Mouse (Mus musculus): ENCODE results near the gene Casr.
A peak's percentile ranks its signal among the peaks of the same experiment; 100 is the strongest.

The Casr gene

DNA sequence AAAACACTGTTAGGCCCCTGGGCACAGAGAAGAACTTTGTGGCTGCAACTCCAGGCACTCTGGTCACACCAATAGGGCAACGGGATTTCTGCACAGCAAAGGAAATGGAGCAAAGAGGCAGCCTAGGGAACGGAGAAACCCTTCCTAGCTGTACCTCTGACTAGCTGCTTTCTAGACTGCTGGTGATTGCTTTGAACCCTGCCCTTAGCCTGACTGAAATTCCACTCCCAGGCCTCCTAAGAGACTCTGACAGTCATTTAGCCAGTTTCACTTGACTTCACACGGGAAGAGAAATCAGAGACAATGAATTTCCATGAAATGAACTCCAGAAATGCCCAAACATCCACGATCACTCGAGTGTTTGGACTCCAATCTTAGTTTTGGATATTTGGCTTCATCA, 38.8 kb downstream of the Casr start:
- no peak for DNase-seq (ENCODE audit: low spot score)

DNA sequence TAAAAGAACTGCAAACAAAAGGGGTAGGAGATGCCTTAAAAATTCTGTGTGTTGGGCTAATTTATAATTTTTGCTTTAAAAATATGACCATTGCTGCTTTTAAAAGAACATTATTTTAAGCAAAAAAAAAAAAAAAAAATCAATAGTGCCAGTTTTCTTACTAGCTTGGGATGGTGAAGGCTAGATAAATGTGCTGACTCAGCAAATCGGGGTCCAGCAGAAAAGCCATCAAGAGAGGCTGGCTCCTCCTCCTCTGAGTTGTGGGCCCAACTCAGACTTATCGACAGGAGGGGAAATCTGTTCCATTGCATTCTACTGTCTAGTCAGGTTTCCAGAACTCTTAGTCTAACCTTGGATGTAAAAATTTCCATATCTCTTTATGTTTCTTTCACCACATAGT, 45.6 kb downstream of the Casr start:
- no peak for DNase-seq (ENCODE audit: low spot score)

DNA sequence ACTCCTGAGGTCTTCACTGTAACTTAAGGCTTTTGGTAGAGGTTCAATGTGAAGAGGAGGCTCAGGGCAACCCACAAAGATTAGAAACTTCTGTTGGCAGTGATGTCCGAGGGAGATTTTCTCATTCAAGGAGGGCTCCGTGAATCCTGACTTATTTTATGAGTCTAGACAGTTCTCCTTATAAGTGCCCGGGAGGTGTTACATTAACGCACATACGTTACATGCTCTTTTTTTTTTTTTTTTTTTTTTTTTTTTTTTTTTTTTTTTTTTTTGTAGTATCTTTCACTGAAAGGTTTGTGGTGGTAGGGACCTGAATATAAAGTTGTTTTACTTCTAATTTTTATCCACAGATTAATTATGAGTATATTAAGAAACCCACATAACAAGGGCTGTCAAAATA, 54.6 kb downstream of the Casr start:
- no peak for DNase-seq (ENCODE audit: low spot score)

DNA sequence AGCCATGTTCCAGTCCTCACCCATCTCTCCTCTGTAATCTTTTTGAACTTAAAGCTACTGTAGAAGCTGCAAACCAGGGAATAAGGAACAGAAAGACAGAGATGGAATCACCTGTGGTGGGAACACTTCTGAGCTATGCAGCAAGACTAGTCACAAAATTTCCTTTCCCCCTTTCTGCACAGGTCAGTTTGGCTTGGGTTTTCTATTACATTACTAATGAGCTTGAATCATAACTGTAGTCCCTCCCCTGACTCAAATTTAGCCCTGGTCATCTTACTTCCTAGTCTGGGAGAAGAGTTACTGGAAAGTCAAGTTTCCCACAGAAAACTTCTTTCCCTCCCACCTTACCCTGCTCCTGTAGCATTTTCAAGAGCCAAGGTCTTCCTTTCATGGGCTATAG, 55.1 kb downstream of the Casr start:
- no peak for DNase-seq (ENCODE audit: low spot score)

DNA sequence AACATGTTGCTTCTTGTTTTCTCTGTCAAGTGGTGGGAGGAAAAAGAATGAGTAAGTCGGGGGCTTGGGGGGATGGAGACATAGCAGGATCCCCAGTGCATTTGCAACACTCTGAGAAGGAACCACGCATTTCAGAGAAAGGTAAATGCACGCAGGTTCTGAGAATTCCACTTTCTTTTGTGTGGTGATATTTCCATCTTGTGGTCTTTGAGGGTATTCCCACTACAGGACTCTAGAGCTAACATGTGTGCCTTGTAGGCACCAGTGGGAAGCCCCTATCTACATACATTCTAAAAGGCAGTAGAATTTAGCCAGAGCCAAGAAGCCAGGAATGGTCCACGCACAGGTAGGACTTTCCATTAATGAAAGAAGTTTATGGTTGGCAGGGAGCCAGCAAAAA, 56.0 kb downstream of the Casr start:
- DNase-seq (ENCODE audit: low spot score), result no peak

DNA sequence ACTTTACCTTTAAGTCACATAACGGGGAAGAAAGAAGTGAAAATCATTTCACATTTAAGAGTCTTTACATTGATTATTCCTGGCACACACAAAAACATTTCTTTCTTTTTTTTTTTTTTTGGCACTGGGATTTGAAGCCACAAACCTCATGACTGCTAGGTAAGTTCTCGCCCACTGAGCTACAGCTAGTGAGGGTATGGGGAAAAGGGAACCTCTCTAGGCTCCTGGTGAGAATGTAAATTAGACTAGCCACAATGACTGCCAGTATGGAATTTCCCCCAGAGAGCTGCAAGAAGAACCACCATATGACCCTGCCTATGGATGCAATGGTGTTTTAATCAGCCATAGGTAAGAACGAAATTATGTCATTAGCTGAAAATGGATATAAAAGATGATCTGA, 56.8 kb downstream of the Casr start:
- DNase-seq (ENCODE audit: low spot score), result no peak

DNA sequence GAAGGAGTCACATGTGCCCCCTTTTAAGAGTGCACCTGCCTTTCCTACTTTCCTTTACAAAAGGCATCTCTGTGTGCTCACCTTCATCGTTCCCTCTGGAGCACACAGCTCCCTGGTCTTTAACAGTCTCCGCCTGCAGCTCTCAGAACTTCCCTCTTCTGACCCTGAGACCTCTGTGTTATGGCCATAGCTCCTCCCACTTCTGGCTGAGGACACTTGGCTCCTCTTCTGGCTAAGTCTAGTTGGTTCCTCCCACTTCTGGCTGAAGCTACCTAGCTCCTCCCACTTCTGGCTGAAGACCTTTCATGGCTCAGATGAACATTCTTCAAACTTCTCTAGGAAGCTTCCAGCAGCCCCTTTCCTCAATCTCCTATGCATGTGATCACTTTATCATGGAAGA, 59.7 kb downstream of the Casr start:
- no peak for DNase-seq (ENCODE audit: low spot score)

DNA sequence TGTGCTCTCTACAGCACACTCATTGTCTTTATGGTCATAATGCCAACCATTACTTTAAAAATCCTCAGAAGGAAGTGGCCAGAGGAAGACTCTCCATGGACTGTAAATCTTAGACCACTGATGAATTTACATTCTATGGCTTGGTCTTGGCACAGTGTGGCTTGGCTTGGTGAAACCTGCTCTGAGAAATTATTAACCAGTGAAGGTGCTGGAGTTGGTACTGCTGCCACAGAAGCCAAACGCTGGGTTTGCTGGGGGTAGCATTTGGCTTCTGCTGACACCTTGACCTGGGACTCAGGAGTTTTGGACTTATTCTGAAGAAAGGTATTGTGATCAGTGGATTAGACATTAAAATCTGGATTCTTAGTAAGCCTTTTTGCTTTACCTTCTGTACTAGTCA, 69.5 kb downstream of the Casr start:
- no peak for DNase-seq (ENCODE audit: low spot score)

DNA sequence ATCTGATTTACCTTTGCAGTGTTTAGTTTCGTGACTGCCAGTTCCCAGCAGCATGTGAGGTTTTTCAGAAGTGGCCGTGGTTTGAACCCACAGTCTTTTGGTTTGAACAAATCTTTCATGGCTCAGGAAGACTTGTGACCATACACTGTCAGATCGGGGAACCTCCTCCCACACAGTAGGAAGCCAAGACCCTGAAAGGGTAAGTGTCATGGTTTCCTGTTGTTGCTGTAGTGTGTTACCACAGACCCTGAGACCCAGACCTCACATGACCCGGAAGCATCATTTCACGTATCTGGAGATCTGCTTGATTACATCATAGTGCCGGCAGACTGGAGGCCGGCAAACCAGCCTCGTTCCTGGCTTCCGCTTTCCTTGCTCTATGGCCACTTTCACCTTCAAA, 85.1 kb downstream of the Casr start:
- DNase-seq (ENCODE audit: low spot score), result peak; percentile 92

DNA sequence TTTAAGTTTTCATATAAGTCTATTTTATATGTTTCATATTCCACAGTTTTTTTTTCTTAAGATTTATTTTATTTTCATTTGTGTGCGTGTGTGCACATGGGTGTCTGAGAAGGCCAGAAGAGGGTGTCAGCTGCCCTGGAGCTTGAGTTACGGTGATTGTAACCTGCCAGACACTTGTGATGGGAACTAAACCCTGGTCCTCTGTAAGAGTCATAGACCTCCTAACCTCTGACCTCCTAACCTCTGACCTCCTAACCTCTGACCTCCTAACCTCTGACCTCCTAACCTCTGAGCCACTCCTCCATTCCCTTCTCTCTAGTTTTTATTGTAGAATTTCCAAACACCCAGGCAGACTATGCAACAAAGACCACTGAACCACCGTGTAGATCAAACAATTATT, 86.4 kb downstream of the Casr start:
- DNase-seq (ENCODE audit: low spot score), result no peak

DNA sequence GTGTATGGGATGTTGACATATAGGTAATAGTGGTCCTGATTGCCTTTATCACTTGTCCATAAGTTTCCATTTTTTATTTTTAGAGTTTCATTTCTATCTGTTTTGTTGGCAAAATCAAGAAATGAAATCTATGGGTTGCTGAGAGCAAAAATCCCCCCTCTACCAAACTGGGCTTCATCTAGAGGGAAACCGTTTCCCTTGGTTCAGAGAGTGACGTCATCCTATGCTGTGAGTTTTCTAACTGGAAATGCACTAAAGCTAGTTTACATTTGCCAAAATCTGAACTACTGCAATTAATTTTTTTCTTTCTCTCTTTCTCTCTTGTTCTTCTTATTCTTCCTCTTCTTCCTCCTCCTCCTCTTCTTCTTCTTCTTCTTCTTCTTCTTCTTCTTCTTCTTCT, 87.1 kb downstream of the Casr start:
- no peak for DNase-seq (ENCODE audit: low spot score)

DNA sequence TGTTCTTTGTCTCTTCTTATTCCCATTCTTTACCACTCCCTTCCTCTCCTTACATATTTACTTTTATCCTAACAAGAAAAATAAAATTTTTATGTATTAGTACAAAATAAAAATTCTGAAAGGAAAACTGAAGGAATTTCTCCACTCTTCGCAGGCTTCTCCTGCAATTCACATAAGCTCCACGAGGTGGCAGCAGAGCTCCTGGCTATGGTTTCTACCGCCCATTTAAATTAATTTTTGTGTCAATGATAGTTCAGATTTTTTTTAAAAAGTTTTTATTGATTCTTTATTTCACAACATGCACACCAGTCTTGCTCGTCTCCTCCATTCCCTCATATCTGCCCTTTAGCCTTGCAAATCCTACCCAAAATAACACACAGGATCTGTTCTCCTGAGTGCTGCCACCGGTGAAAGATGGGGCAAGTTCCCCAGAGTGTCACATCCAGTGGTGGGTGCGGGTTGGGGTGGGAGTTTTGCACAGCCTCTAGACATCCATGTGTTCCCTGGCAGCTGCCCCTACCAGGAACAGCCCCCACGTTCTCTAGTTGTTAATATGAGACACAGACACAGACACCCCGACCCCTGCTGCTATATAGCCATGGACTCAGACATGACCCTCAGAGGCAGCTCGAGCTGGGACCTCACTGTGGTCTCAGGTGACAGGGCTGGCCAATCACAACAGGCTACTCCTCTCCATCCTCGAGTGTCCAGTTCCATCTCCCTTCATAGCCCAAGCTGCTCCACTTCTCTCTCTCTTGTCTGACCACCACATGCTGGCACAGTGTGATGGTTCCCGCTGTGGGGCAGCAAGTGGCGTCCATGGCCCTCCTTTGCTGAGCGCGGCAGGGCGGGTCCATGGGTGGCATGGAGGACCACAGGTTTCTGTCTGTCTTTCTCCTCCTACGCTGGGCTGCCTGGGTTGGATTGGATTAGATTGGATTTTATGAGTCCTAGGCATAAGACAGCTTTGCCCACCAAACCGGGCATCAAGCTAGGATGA, 88.4 kb downstream of the Casr start:
- DNase-seq (ENCODE audit: low spot score), result no peak

DNA sequence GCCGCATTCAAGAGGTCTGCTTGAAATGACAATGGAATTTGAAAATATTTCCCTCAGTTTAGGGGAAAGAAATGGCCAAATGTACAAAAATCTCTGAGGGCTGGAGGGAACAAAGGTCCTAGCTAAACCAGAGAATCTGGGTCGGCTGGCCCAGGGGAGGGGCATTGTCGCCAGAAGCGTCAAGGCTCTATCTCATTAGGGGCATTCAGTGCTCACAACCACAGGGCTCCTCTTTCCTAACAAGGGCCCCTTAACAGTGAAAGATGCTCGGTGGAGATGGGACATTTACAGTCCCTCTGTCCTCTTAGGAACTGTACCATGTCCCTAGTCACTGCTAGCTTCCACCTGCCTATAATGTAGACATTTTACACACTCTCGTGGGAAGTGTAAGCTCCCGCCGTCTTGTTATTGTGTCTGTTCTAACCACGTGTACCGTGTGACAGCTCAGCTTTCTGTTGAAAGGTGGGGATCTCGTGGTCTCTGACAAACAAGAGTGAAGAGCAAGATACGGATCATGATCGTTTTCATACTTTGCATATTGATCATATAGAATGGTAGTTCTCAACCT, 90.8 kb downstream of the Casr start:
- DNase-seq (ENCODE audit: low spot score), result no peak

DNA sequence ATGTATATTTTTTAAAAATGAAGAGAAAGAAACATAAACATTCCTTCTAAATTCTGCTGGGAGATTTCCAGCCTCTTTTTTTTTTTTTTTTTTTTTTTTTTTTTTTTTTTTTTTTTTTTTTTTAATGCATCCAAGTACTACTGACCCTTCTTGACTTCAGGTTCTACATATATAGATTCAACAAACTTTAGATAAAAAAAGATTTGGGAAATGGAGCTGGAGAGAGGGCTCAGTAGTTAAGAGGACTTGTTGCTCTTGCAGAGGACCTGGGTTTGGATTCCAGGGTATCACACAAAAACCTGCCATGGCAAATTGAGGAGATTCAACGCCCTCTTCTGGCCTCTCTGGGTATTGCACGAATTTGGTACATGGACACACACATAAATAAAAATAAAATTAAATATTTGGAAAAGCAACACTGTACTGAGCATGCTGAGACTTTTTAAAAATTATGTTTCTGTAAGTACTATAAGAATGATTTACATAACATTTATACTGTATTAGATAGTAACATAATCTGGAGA, 91.9 kb downstream of the Casr start:
- DNase-seq (ENCODE audit: low spot score), result peak; percentile 17

DNA sequence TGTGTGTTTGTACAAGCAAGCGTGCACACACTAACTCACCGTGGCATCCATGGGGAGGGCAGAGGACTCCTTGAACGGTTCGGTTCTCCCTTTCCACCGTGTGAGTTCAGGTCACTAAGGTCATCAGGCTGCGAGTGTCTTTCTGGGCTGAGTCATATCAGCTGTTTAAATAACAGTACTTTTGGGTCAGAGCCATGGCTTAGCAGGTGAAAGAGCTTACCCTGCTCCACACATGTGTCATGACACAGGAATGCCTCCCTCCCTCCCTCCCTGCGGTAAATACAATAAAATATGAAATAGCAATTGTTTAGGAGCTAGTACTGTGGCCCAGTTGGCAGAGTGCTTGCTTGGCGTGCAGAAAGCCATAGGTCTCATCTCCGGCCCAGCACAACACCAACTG, 92.6 kb downstream of the Casr start:
- DNase-seq (ENCODE audit: low spot score), result no peak

DNA sequence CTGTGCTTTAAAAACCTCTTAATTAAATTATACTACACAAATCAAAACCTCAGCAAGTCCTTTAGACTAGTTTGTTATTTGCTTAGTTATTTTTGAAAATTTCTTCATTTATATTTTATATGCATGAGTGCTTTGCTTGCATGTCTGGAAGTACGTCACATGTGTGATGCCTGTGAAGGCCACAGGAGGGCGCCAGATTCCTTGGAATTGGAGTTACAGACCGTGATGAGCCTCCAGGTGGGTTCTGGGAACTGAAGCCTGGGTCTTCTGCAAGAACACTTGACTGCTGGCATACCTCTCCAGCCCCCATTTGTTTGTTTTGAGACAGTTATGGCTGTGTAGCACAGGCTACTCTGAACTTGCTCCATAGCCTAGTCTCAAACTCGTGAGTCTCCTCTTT, 93.1 kb downstream of the Casr start:
- DNase-seq (ENCODE audit: low spot score), result no peak

DNA sequence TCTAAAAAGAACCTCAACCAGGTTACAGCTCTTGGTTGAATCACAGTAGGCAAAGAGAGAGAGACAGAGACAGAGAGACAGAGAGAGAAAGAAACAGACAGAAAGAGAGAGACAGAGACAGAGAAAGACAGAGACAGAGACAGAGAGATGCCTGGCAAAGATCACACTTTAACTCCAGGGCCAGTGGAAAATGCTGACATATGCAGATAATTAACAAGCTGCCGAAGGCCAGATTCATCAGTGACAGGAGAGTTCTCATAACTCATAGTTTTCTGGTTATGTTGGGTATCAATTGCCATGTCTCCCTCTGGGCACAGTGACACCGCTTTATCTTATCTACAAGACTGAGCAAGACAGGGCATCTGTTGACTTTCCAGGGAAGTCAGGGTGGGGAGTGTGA, 94.0 kb downstream of the Casr start:
- DNase-seq (ENCODE audit: low spot score), result no peak

DNA sequence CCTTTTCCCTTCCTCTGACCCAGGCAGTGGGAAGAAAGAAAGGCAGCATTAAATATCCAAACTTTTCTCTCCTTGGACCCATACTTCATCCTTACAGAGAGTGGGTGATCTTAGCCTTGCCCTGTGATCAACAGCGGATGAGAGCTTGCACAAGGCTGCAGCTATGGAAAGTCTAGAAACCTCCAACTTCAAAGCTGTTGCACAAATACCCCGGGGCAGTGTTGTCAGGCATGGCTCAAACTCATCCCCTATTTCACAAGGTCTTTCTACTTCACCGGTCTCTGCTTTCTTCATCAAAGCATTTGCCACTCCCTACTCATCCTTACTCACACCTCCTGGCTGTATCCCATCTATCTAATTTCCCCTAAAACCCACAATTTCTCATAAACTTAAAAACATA, 96.5 kb downstream of the Casr start:
- no peak for DNase-seq (ENCODE audit: low spot score)

DNA sequence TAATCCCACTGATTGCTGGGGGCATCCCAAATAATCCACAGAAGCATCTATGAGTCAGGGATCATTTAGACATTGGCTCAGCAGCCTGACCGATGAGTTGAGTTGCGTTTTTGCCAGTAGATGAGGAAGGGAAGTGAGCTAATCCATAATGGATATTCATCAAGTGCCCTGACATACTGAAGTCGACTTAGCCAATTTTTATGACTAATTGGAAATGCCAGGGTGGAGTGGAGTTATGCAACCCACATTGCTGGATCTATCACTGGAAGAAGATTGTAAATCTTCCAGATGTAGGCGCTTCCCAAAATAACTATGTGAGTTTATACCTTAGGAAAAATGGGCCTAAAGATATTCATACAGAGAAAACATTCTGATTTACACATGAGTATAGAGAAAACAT, 97.9 kb downstream of the Casr start:
- no peak for DNase-seq (ENCODE audit: low spot score)

DNA sequence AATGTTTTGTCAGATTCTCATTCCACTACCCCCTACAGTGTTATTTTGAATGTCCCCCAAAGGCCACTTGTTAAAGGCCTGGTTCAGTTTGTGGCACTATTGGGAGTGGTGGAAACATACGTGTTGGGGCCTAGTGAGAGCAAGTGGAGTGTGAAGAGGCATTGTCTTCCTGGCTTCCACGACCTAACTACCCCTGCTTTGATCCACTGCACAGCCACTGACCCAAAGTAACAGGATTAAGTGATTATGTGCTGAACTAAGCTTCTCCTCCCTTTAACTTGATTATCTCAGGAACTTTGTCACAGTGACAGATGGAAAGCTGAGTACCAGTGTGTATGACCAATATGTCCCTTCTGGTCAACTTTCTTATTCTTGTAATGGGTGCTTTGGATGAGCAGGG, 101.5 kb downstream of the Casr start:
- DNase-seq (ENCODE audit: low spot score), result no peak

DNA sequence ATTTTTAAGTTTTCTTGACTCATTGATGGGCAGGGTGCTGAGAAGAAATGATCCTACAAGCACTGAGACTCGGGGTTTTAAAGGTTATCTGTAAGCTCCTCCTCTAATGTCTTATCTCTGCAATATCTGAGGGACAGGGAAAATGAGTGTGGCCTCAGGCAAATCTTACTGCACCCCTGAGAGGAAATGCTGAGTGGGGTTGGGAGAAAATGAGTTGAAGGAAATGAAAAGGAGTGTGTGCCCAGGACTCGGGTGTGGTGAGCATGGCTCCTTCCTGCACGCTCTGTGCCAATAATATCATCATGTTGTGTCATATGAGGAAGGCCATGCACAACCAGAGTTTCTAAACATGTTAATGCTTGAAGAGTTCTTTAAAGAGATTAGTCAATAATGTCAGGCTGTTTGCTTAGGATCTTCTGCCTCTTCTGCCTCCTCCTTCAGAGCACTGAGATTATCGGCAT, 106.6 kb downstream of the Casr start, which contains the start of gene Stfa3:
Gene Stfa3 (minus strand): TSS at position 51 of the 461 bp plus-strand sequence.
- no peak for DNase-seq (ENCODE audit: low spot score)

All from T-cell, adult 2 months (primary cell).